Mouse (Mus musculus) CH12.LX (cell line): Measurements from ENCODE around the gene Maml1.

Experiments
- BHLHE40 ChIP-seq: IDR thresholded peaks from 2 replicates; pipeline ENCODE4 v1.6.1; 2011; ENCODE audit warnings: mild to moderate bottlenecking, low read depth, low read length, improper control_type of control experiment
- CTCF ChIP-seq, 2 experiments: IDR thresholded peaks in 1 of 2; conservative IDR thresholded peaks in 1 of 2; 2 replicates each; pipeline ENCODE4 v1.5.1; 2011 to 2012; ENCODE audit warnings: low read depth in 2 of 2, low read length in 2 of 2, improper control_type of control experiment in 1 of 2, inconsistent platforms in 1 of 2, mild to moderate bottlenecking in 1 of 2, moderate library complexity in 1 of 2
- ELF1 ChIP-seq: IDR thresholded peaks from 2 replicates; pipeline ENCODE4 v1.6.1; 2014; ENCODE audit warnings: low read depth, mild to moderate bottlenecking, inconsistent platforms, low read length, improper control_type of control experiment
- MAFK ChIP-seq: IDR thresholded peaks from 2 replicates; pipeline ENCODE4 v1.6.1; 2011; ENCODE audit warnings: low read length, improper control_type of control experiment; ENCODE audit not compliant: insufficient replicate concordance
- MAX ChIP-seq: IDR thresholded peaks from 2 replicates; pipeline ENCODE4 v1.6.1; 2011; ENCODE audit warnings: low read length, improper control_type of control experiment
- MEF2A ChIP-seq: IDR thresholded peaks from 2 replicates; pipeline ENCODE4 v1.6.1; 2014; ENCODE audit warnings: low read depth, mild to moderate bottlenecking, inconsistent platforms, low read length, improper control_type of control experiment, borderline replicate concordance
- MYC ChIP-seq: IDR thresholded peaks from 2 replicates; pipeline ENCODE4 v1.6.1; 2011; ENCODE audit warnings: low read depth, mild to moderate bottlenecking, improper control_type of control experiment, low read length
- NRF1 ChIP-seq: IDR thresholded peaks from 2 replicates; pipeline ENCODE4 v1.6.1; 2014; ENCODE audit warnings: low read depth, mild to moderate bottlenecking, inconsistent platforms, low read length, improper control_type of control experiment, moderate library complexity
- POLR2A ChIP-seq: IDR thresholded peaks from 2 replicates; pipeline ENCODE4 v1.6.1; 2011; ENCODE audit warnings: low read depth, mild to moderate bottlenecking, improper control_type of control experiment, low read length
- SMC3 ChIP-seq: IDR thresholded peaks from 2 replicates; pipeline ENCODE4 v1.6.1; 2011; ENCODE audit warnings: low read depth, low read length, improper control_type of control experiment
- USF2 ChIP-seq: conservative IDR thresholded peaks from 2 replicates; pipeline ENCODE4 v1.6.1; 2011; ENCODE audit warnings: low read depth, low read length, improper control_type of control experiment
- ZKSCAN1 ChIP-seq: IDR thresholded peaks from 2 replicates; pipeline ENCODE4 v1.6.1; 2012; ENCODE audit warnings: low read depth, inconsistent platforms, low read length, improper control_type of control experiment, borderline replicate concordance
- ZNF384 ChIP-seq: IDR thresholded peaks from 2 replicates; pipeline ENCODE4 v1.6.1; 2012; ENCODE audit warnings: low read depth, low read length, improper control_type of control experiment, inconsistent platforms

DNA sequence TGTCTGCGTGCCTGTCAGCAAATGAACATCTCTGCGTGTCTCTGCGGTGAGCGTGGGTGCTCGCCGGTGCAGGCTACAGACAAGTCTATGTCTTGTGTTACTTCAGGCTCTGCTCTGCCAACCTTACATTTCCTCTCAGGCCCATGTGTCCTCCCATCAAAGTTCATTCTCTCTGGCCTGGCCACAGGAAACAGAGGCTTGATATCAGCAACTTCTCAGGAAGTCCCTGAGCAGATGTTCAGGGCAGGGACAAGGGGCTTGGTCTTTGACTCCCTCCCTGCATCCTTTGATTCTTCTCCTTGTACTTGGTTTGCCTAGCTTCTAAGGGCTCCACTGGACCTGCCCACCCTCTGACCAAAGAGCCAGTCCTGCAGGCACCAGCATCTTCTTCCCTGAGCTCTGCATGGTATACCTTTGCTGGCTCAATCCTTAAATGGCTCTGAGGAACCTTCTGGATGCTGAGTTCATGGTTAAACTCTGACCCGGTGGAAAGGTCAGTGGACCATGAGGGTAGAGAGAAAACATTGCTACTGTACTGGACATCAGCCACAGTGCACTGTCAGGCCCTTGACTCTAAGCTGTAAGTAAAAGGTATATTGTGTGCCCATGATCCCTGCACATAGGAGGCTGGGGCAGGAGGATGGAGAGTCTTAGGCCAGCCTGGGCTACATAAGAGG is 51.7 kb downstream of the Maml1 start:
- TF ChIP-seq MEF2A, result no peak
- TF ChIP-seq SMC3, result no peak
- TF ChIP-seq MYC, result no peak
- TF ChIP-seq CTCF (conservative IDR thresholded peaks at IDR 0.05 in 1 of 2, IDR thresholded peaks at IDR 0.05 in 1 of 2; ENCODE audit: low read depth in 2 of 2, low read length in 2 of 2), result no peak
- TF ChIP-seq POLR2A, result no peak
- no peak for TF ChIP-seq ZKSCAN1
- no peak for TF ChIP-seq ELF1
- no peak for TF ChIP-seq MAX
- no peak for TF ChIP-seq USF2
- no peak for TF ChIP-seq BHLHE40
- TF ChIP-seq ZNF384, result no peak
- TF ChIP-seq MAFK, result no peak
- no peak for TF ChIP-seq NRF1
